Mouse (Mus musculus): ENCODE data around the gene Galnt10.

- TF ChIP-seq POLR2A (IDR thresholded peaks at IDR 0.05; ENCODE audit: low read depth, low read length): no peak
- no peak for TF ChIP-seq JUN (IDR thresholded peaks at IDR 0.05; ENCODE audit: insufficient read depth, low read depth, low read length)
- no peak for TF ChIP-seq CTCF (conservative IDR thresholded peaks at IDR 0.05 in 1 of 2, IDR thresholded peaks at IDR 0.05 in 1 of 2; ENCODE audit: low read depth in 2 of 2, low read length in 2 of 2)
These were observed 71.5 kb downstream of the Galnt10 start for GRCm38 (mm10) chr11:57716721-57717120.
